Comparison of ENCODE assay signal across 25 mouse cellular contexts in the genomic region with DNA sequence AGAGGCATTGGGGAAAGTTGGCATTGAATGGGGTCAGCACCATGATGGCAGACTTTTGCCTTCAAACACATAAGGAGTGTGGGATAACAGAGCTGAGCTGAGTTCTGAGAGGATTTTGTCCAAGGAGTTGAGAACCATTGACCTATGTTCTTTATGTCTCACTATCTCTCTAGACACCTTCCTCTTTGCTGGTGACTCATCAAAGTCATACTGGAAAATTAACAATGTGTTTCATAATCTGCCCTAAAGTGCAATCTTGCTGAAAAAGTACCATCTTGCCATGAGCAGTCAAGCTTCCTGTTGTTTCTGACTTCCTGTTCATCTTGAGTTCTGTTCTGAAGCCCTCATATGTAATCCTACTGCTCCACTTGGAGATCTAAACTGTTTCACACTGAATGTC. TPM values are rescaled to one million over a fixed set of nuclear protein-coding genes. Genes with fewer than 3 reads are reported as not detected.
DNase-seq lines count a peak whose midpoint lies in the region; ATAC-seq and TF ChIP-seq lines count a peak whose summit lies in the region.
"Had no signal": no experiment of that assay in that cellular context is flagged by ENCODE, and none has a peak within 500 bp of the region (broad histone marks: within the 10 kb centered on the region; RNA-seq: fewer than 3 reads in every experiment).

No protein-coding gene starts in this region.

- no peaks in the 10 kb centered on the region for H3K4me1 ChIP-seq in liver, adult 2 months (ENCODE audit: control insufficient read depth, insufficient read depth, low read length)
- no peaks in the 10 kb centered on the region for H3K4me1 ChIP-seq in liver, embryonic 12.5 days
- H3K4me1 ChIP-seq in liver, embryonic 13.5 days (replicated peaks): no peaks in the 10 kb centered on the region
- no peaks in the 10 kb centered on the region for H3K4me1 ChIP-seq in kidney, embryonic 14.5 days (ENCODE audit: control insufficient read depth, insufficient read depth, low read length)
- H3K4me1 ChIP-seq: embryonic facial prominence, embryonic 10.5 days; forebrain, embryonic 13.5 days; heart, embryonic 15.5 days had no signal

- H3K9me3 ChIP-seq in liver, embryonic 12.5 days (replicated peaks): no peaks in the 10 kb centered on the region
- no peaks in the 10 kb centered on the region for H3K9me3 ChIP-seq in liver, embryonic 13.5 days (replicated peaks)
- no peaks in the 10 kb centered on the region for H3K9me3 ChIP-seq in kidney, embryonic 14.5 days (ENCODE audit: control insufficient read depth, low read length)
- H3K9me3 ChIP-seq: forebrain, embryonic 13.5 days; heart, embryonic 15.5 days had no signal

- H3K4me2 ChIP-seq in liver, embryonic 12.5 days: no peak overlapping the region
- no peak overlapping the region for H3K4me2 ChIP-seq in liver, embryonic 13.5 days
- no peak overlapping the region for H3K4me2 ChIP-seq in kidney, embryonic 14.5 days (replicated peaks; ENCODE audit: low read depth, low read length)
- H3K4me2 ChIP-seq: forebrain, embryonic 13.5 days; heart, embryonic 15.5 days had no signal

- H3K79me2 ChIP-seq in liver, adult 2 months (ENCODE audit: control insufficient read depth, insufficient read depth, low read length): no peaks in the 10 kb centered on the region

- no peak for TF ChIP-seq CTCF in liver, adult 2 months (IDR thresholded peaks at IDR 0.05; ENCODE audit: low read depth, low read length)

- H3K27ac ChIP-seq in liver, adult 2 months (replicated peaks; ENCODE audit: insufficient read depth, low read depth, low read length): no peak overlapping the region
- no peak overlapping the region for H3K27ac ChIP-seq in liver, embryonic 12.5 days
- H3K27ac ChIP-seq in liver, embryonic 13.5 days: no peak overlapping the region
- no peak overlapping the region for H3K27ac ChIP-seq in kidney, embryonic 14.5 days (ENCODE audit: low read depth, low read length)
- H3K27ac ChIP-seq: embryonic facial prominence, embryonic 10.5 days; forebrain, embryonic 13.5 days; heart, embryonic 15.5 days; layer of hippocampus, adult 2 months had no signal

- H3K9ac ChIP-seq in liver, adult 2 months (ENCODE audit: low read depth, low read length): no peak overlapping the region
- H3K9ac ChIP-seq in liver, embryonic 12.5 days: no peak overlapping the region
- H3K9ac ChIP-seq in liver, embryonic 13.5 days: no peak overlapping the region
- H3K9ac ChIP-seq in kidney, embryonic 14.5 days (ENCODE audit: low read depth, low read length): no peak overlapping the region
- H3K9ac ChIP-seq: forebrain, embryonic 13.5 days; heart, embryonic 15.5 days had no signal

- no peaks in the 10 kb centered on the region for H3K27me3 ChIP-seq in liver, adult 2 months (ENCODE audit: control insufficient read depth, insufficient read depth, low read length)
- H3K27me3 ChIP-seq in liver, embryonic 12.5 days (replicated peaks): no peaks in the 10 kb centered on the region
- no peaks in the 10 kb centered on the region for H3K27me3 ChIP-seq in liver, embryonic 13.5 days
- no peaks in the 10 kb centered on the region for H3K27me3 ChIP-seq in kidney, embryonic 14.5 days (ENCODE audit: control insufficient read depth, insufficient read depth, low read length)
- H3K27me3 ChIP-seq: forebrain, embryonic 13.5 days; heart, embryonic 15.5 days had no signal

- no peak for TF ChIP-seq POLR2A in liver, adult 2 months (IDR thresholded peaks at IDR 0.05; ENCODE audit: extremely low read depth, insufficient read depth, low read length)

- no peak; the same call in 1 of the 2 replicates for ATAC-seq in liver, embryonic 12.5 days
- ATAC-seq in liver, embryonic 13.5 days (ENCODE audit: low read depth): peak; percentile 47
- ATAC-seq in megakaryocyte progenitor cell, adult 5-6 weeks (replicated peaks; ENCODE audit: poor library complexity): peak; percentile 90
- no peak for ATAC-seq in kidney, embryonic 14.5 days (ENCODE audit: low FRiP score, low TSS enrichment)
- ATAC-seq: forebrain, embryonic 13.5 days; midbrain, embryonic 16.5 days had no signal

- no peaks in the 10 kb centered on the region for H3K36me3 ChIP-seq in liver, adult 2 months (ENCODE audit: control insufficient read depth, insufficient read depth, low read length)
- no peaks in the 10 kb centered on the region for H3K36me3 ChIP-seq in liver, embryonic 12.5 days
- no peaks in the 10 kb centered on the region for H3K36me3 ChIP-seq in liver, embryonic 13.5 days
- H3K36me3 ChIP-seq in kidney, embryonic 14.5 days (ENCODE audit: control insufficient read depth, insufficient read depth, low read length): no peaks in the 10 kb centered on the region
- H3K36me3 ChIP-seq: embryonic facial prominence, embryonic 10.5 days; heart, embryonic 15.5 days had no signal

- peak; percentile 37 for DNase-seq in liver, adult 2 months (ENCODE audit: extremely low read depth, low read depth, low spot score)
- DNase-seq in MEL-GATA-1-ER (ENCODE audit: extremely low read depth, low read depth): peak; percentile 87
- no peak for DNase-seq in liver, embryonic 13.5 days
- DNase-seq in urinary bladder, adult 2 months (ENCODE audit: low spot score): no peak
- DNase-seq in adrenal gland, postnatal 4 days (ENCODE audit: low spot score in 2 of 2): no peak
- DNase-seq: gastrocnemius, postnatal 14 days; kidney, adult 18-20 months; kidney, postnatal 14 days; layer of hippocampus, postnatal 36 days; lung, adult 2 months; right cerebral cortex, postnatal 25 days had no signal

- H3K4me3 ChIP-seq in liver, adult 2 months (ENCODE audit: insufficient read depth, low read depth, low read length): no peak overlapping the region
- H3K4me3 ChIP-seq in liver, embryonic 12.5 days: no peak overlapping the region
- H3K4me3 ChIP-seq in liver, embryonic 13.5 days (replicated peaks): no peak overlapping the region
- no peak overlapping the region for H3K4me3 ChIP-seq in kidney, embryonic 14.5 days (ENCODE audit: low read length)
- H3K4me3 ChIP-seq: embryonic facial prominence, embryonic 10.5 days; forebrain, embryonic 13.5 days; heart, embryonic 15.5 days; layer of hippocampus, adult 2 months had no signal

RNA-seq across cellular contexts. Expression of gene Clec4d, which starts 9.2 kb away (rescaled TPM):
- 0.09 and 0.13 TPM in 2 replicates for total RNA-seq in liver, adult 2 months (2014; rRNA removed)
- polyA plus RNA-seq in liver, adult 2 months (2012; rRNA removed): 0.07 TPM in 1 of 2 replicates, not detected in the other
- polyA plus RNA-seq in liver, embryonic 12.5 days (2016; fragmentation: Nextera tagmentation; extraction: Ambion mirVana): 0.71 and 0.98 TPM in 2 replicates
- polyA plus RNA-seq in liver, embryonic 13.5 days (2015; fragmentation: Nextera tagmentation; extraction: Ambion mirVana): 0.85 and 1.1 TPM in 2 replicates
- total RNA-seq in megakaryocyte progenitor cell, adult 5-6 weeks (2015): 10.5 and 11.3 TPM in 2 replicates
- 4.1 and 15.2 TPM in 2 replicates for total RNA-seq in megakaryocyte progenitor cell, adult 5-6 weeks (2017)
- polyA plus RNA-seq in urinary bladder, adult 2 months (2012; rRNA removed): 0.32 and 0.45 TPM in 2 replicates
- polyA plus RNA-seq in kidney, embryonic 14.5 days (2014; fragmentation: Nextera tagmentation; extraction: Ambion mirVana): 0.23 TPM in 1 of 2 replicates, not detected in the other
- under 1 TPM in 1 of 2 experiments, not detected in 1; 0.31 TPM for total RNA-seq in adrenal gland, postnatal 4 days (2021)
- total RNA-seq: gastrocnemius, postnatal 14 days; layer of hippocampus, adult 2 months; layer of hippocampus, postnatal 36 days; left cerebral cortex, postnatal 36 days had no signal
- polyA plus RNA-seq: embryonic facial prominence, embryonic 10.5 days; forebrain, embryonic 13.5 days; hindbrain, embryonic 11.5 days; midbrain, embryonic 16.5 days had no signal

RNA-seq across cellular contexts. Expression of gene Clec4n, which starts 23.1 kb away (rescaled TPM):
- total RNA-seq in liver, adult 2 months (2014; rRNA removed): 5.0 and 5.5 TPM in 2 replicates
- polyA plus RNA-seq in liver, adult 2 months (2012; rRNA removed): 0.40 and 2.0 TPM in 2 replicates
- 4.8 and 6.4 TPM in 2 replicates for polyA plus RNA-seq in liver, embryonic 12.5 days (2016; fragmentation: Nextera tagmentation; extraction: Ambion mirVana)
- 8.5 and 8.9 TPM in 2 replicates for polyA plus RNA-seq in liver, embryonic 13.5 days (2015; fragmentation: Nextera tagmentation; extraction: Ambion mirVana)
- 0.81 TPM in 1 of 2 replicates, not detected in the other for total RNA-seq in megakaryocyte progenitor cell, adult 5-6 weeks (2015)
- 0.54 and 1.2 TPM in 2 replicates for total RNA-seq in megakaryocyte progenitor cell, adult 5-6 weeks (2017)
- 3.9 and 5.2 TPM in 2 replicates for polyA plus RNA-seq in urinary bladder, adult 2 months (2012; rRNA removed)
- polyA plus RNA-seq in kidney, embryonic 14.5 days (2014; fragmentation: Nextera tagmentation; extraction: Ambion mirVana): 2.0 and 2.2 TPM in 2 replicates
- total RNA-seq in adrenal gland, postnatal 4 days (2021): 1 to 10 TPM; 1.4 to 1.5 TPM
- total RNA-seq: layer of hippocampus, adult 2 months; layer of hippocampus, postnatal 36 days; left cerebral cortex, postnatal 36 days had no signal
- polyA plus RNA-seq: embryonic facial prominence, embryonic 10.5 days had no signal

RNA-seq across cellular contexts. Expression of gene Clec4e, which starts 36.9 kb away (rescaled TPM):
- 0.09 TPM in 1 of 2 replicates, not detected in the other for total RNA-seq in liver, adult 2 months (2014; rRNA removed)
- not detected in 2 replicates for polyA plus RNA-seq in liver, adult 2 months (2012; rRNA removed)
- 0.44 and 0.60 TPM in 2 replicates for polyA plus RNA-seq in liver, embryonic 12.5 days (2016; fragmentation: Nextera tagmentation; extraction: Ambion mirVana)
- 0.83 and 0.84 TPM in 2 replicates for polyA plus RNA-seq in liver, embryonic 13.5 days (2015; fragmentation: Nextera tagmentation; extraction: Ambion mirVana)
- total RNA-seq in megakaryocyte progenitor cell, adult 5-6 weeks (2015): 17.8 and 19.3 TPM in 2 replicates
- 17.2 and 19.6 TPM in 2 replicates for total RNA-seq in megakaryocyte progenitor cell, adult 5-6 weeks (2017)
- 0.07 and 0.18 TPM in 2 replicates for polyA plus RNA-seq in urinary bladder, adult 2 months (2012; rRNA removed)
- polyA plus RNA-seq in kidney, embryonic 14.5 days (2014; fragmentation: Nextera tagmentation; extraction: Ambion mirVana): 0.29 TPM in 1 of 2 replicates, not detected in the other
- under 1 TPM; 0.14 to 0.23 TPM for total RNA-seq in adrenal gland, postnatal 4 days (2021)
- total RNA-seq: gastrocnemius, postnatal 14 days; layer of hippocampus, adult 2 months; layer of hippocampus, postnatal 36 days; left cerebral cortex, postnatal 36 days had no signal
- polyA plus RNA-seq: embryonic facial prominence, embryonic 10.5 days; forebrain, embryonic 13.5 days; hindbrain, embryonic 11.5 days; midbrain, embryonic 16.5 days had no signal

RNA-seq across cellular contexts. Expression of gene Vmn2r19, which starts 55.4 kb away (rescaled TPM):
- total RNA-seq in liver, adult 2 months (2014; rRNA removed): not detected in 2 replicates
- polyA plus RNA-seq in liver, adult 2 months (2012; rRNA removed): not detected in 2 replicates
- not detected in 2 replicates for polyA plus RNA-seq in liver, embryonic 12.5 days (2016; fragmentation: Nextera tagmentation; extraction: Ambion mirVana)
- polyA plus RNA-seq in liver, embryonic 13.5 days (2015; fragmentation: Nextera tagmentation; extraction: Ambion mirVana): not detected in 2 replicates
- total RNA-seq in megakaryocyte progenitor cell, adult 5-6 weeks (2015): not detected in 2 replicates
- total RNA-seq in megakaryocyte progenitor cell, adult 5-6 weeks (2017): not detected in 2 replicates
- polyA plus RNA-seq in urinary bladder, adult 2 months (2012; rRNA removed): not detected in 2 replicates
- polyA plus RNA-seq in kidney, embryonic 14.5 days (2014; fragmentation: Nextera tagmentation; extraction: Ambion mirVana): not detected in 2 replicates
- not detected for total RNA-seq in adrenal gland, postnatal 4 days (2021)
- total RNA-seq: adrenal gland, adult 18-20 months; gastrocnemius, postnatal 14 days; heart, adult 8-10 months; layer of hippocampus, adult 2 months; layer of hippocampus, postnatal 36 days; left cerebral cortex, postnatal 36 days had no signal
- polyA plus RNA-seq: embryonic facial prominence, embryonic 10.5 days; forebrain, embryonic 13.5 days; heart, embryonic 15.5 days; hindbrain, embryonic 11.5 days; lung, adult 2 months; midbrain, embryonic 16.5 days; stomach, embryonic 16.5 days; thymus, postnatal 0 days had no signal

Comparison
In these comparisons a context has a peak if more than half of its experiments do, and no peak if none do; other contexts are left out.
1. DNase-seq: peak in liver, adult 2 months (single experiment) and MEL-GATA-1-ER (single experiment); none in liver, embryonic 13.5 days (single experiment), urinary bladder, adult 2 months (single experiment) and adrenal gland, postnatal 4 days (0 of 2).
2. ATAC-seq: peak in liver, embryonic 13.5 days (single experiment) and megakaryocyte progenitor cell, adult 5-6 weeks (single experiment); none in liver, embryonic 12.5 days (single experiment) and kidney, embryonic 14.5 days (single experiment).